Mouse (Mus musculus): ENCODE results near the gene Gzmk.

The Gzmk gene

DNA sequence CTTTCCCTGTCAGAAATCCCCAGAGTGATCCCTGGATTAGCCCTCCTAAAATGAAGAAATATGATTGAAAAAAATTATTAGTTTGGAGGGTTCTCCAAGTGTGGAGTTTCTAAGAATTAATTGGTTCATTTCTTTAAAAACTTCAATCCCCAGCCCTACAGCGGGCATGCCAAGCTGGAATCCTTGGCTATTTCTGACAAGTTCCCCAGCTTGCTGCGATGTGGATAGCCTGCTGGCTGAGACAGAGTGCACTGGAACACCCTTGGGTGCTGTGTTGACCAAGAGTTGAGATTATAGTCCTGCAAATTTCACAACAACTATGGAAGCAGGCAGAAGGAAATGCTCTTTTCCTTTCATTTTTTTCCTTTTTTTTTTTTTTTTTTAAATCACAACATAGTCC lies 24.1 kb downstream of the Gzmk start:
- DNase-seq = no peak

DNA sequence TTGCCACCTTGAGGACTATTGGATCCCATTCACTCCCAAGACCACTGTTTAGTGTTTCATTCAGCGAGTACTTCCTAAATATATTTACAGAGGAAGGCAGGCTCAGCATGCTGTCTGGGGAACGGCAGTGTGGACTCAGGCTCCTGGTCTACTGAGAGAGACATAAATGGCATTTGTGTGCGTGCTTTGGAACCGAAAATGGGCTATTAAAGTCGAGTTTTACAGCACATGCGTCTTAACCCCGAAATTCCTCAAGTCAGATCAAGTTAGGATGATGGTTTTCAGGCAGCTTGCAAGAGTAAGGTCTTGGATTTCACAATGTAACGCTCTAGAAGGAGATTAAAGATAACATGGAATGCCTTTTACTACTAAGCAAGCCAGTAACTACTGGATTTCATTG lies 25.0 kb downstream of the Gzmk start:
- DNase-seq = no peak

DNA sequence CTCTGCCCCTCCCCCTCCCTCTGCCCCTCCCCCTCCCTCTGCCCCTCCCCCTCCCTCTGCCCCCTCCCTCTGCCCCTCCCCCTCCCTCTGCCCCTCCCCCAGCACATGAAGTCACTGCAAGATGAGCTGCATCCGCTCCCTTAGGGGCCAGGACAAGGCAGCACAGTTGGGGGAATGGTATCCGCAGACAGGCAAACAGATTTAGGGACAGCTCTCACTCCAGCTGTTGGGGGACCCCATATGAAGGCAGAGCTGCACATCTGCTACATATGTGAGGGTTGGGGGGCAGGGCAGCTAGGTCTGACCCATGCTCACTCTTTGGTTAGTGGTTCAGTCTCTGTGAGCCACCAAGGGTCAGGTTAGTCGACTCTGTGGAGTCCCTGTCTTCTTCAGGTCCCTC lies 26.4 kb downstream of the Gzmk start:
- DNase-seq = no peak

DNA sequence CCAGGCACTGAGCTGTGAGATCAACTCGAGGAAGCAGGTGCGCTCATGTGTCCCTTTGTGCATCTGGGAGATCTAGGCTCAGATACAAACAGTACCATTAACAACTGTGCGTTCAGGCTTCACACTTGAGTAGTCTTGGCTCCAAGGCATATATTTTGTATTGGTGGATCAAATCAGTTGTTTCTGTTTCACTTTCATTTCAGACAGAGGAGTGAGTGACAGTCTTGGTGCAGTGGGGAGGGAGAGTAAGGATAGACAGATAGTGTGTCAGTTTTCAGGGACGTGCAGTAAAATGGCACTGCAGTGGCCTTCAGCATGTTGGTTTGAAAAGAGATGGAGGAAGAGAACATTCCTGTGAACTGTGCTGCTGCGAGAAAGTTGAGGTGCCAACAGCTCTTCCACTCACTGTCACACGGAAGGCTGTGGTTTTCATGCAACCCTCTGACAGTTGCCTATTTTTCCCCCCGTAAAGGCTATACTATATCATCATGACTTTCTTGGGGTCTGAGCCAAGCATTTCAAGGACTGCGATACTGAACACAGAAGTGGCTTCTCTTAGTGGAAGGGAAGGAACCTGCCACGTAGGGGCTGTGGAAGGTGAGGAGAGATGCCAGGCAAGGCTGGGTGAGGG lies 27.7 kb downstream of the Gzmk start:
- no peak for DNase-seq

DNA sequence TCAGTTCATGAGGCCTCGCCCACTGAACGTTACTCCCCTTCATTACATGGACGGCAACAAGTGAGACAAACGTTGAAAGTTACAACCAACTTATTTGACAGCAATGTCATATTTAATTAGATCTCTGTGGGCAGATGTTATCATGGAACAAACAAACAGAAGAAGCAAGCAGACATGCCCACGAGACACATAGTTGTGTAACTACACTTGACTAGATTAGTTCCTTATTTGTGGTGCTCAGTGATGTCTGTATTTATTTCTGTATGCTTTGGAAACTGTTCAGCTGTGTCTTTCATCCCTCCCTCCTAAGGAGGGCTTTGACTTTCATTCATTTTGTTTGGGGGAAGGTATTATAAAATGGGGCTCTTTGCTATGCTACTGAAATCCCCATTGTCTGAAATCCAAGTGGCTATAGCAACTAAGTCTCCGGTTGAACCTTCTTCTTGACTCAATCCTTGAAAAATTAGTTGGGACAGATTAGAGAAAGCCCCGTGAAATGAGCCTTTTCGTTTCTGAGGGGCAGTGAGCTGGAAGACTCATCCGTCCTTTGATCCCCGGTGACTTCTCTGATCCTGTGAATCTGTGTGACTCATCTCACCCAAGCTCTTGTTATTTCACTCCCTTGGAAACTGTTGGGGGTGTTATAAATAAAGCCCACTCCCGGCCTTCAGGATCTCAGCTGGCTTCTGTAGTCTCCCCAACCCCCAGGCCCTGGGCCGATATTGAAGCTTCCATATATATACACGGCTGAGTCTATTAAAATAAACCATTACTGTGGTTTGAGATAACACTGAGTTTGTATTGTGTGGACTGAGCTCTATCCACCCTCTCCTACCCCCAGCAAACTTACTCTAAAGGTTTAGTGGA lies 28.7 kb downstream of the Gzmk start:
- DNase-seq = no peak

DNA sequence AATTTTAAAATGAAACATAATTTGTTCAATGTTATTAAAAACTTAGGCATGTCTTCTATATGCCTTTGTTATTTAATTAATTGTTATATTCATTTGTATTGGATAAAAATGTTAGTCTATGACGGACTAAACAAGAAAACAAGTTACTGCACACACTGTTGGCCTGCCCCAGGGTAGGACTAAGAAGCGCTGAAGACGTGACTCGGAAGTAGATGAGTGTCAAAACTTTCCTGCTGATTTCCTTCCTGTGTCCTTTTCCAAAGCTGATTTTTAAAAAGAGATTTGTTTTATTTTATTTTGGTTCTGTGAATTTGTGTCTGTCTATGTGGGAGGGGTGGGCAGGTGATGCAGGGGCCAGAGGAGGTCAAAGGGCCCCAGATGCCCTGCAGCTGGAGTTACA lies 42.0 kb downstream of the Gzmk start:
- no peak for DNase-seq

DNA sequence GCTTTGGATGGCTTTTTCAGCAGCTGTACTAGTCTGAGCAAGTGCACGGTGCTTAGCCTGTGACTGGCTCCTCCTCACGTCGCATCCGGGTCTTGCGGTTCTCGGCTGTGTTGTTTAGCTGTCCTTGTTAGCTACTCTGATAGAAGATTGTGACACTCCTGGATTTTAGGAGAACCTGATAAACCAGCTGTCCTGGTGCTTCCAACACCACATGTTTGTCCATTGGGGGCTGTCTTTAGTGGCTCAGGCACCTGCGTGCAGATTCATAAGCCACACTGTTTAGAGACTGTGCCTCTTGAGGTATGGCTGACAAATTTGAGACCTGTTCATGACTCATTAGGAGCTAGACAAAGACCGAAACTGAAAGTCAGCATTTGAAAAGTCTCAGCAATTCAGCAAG lies 42.4 kb downstream of the Gzmk start:
- no peak for DNase-seq

DNA sequence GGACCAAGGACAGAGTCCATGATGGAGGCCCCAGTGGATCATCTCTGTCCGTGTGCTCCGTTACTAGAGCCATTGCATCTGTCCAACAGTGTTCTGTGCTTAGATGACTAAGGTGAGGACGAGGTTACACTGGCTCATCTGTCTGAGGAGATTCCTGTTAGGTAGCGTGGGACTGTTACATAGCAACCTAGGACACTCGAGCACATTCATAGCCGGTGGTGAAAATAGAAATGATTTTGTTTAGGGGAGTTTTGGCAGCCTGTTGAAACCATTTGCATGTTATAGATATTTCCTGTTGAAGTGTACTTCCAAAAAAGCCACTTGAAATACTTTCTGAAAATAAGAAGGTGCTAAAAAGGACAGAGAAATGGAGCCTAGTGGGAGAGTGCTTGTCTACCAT lies 51.5 kb downstream of the Gzmk start:
- no peak for DNase-seq

DNA sequence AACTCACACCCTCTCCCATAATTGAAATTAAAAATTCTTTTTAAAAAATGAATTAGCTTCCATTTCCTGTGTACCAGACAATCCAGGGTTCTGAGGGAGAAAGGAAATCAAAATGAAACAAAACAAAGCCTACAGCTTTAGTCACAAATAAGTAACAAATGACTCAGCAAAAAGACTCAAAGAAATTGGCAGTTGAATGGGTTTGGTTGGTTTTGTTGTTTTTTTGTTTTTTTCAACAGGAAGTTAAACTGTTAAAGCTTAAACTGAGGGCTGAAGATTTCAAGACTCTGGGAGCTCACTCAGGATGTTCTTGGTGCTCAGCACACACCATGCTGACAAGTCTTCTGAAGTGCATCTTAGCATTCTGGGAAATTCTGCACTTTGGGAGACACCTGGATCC lies 55.5 kb downstream of the Gzmk start:
- no peak for DNase-seq

DNA sequence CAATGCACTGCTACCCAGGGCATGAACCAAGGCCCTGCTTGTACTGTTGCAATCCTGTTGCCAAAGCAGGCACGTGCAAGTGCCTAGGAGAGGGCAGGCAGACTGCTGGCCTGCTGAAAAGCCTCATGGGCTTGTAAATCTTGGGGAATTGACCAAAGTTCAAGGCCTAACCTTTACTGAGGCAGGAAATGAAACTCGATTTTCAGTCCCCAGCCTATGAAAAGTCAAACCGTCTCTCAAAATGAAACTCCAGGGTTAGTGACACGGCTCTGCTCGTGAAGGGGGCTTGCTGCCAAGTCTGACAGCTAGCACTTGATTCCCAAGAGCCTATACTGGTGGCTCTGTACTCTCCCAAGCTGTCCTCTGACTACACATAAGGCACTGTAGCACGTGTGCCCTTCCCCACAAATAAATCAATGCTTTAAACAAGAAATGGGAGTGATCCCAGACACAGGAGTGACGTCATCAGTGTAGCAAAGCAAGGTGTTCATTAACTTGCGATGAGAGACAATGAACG lies 57.6 kb downstream of the Gzmk start:
- no peak for DNase-seq

DNA sequence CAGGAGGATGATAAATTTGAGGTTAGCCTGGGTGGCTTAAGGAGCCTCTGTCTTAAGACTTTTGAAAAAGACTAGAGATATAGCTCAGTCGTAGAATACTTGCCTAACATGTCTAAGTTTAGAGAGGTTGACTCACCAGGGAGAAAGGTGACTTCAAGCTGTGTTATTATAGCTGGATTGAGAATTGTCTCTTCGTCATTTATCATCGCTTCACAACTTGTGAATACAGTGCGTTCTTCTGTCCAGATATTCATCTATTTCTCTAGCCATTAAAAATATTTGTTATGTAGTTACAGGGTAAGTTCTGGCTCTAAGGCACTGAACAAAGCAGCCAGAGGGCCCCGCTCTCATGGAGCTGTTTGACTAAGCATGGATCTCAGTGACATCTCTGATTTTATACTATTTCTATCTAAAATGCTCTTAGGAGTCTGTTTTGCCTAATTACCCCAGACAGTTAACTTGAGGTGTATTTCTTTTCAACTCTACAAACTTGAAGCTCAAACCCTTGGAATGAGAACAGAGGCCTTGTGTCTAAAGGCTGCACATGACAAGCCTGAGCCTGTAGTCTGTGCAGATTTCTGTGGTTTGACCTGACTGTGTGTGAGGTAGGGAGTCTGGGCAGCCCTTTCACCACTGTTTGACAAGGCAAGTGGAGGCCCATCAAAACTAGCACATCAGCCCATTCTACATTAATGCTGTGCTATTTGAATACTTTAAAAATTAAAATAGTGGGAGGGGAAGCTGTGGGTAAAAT lies 61.3 kb downstream of the Gzmk start:
- no peak for DNase-seq

DNA sequence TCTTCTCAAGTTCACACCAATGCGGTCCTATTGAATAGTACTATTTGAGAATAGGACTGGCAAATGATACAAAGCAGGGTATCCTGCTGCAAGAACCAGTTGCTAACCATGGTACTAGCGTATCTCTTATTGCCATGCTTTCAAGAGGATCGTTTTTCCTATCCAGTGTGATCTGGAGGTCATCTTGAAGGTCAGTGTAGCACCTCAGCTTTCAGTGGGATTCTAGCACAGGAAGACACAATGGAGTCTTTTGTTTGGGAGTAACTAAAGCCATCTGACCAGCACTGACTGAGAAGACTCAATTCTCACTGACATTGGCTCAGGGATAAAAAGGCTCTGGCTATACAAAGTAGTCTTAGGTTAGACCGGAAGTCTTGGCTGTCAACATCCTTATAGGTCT lies 74.2 kb downstream of the Gzmk start:
- no peak for DNase-seq

DNA sequence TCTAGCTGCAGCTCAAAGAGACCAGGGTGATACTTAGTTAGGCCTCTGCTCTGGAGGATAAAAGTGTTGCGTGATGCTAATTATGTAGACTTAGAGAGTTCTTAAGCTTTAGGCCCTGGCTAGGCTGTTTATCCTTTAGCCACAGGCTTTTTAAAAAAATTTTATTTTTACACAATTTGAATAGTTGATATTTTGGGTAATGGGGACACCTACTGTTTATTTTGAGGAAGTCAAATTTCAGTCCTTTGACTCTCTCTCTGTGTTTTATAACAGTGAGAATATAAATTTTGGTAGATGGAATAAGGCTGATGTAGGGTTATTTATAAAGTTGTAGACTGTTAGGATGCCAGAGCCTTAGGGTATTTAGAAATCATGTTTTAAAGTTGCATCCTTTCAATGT lies 86.1 kb downstream of the Gzmk start:
- no peak for DNase-seq

DNA sequence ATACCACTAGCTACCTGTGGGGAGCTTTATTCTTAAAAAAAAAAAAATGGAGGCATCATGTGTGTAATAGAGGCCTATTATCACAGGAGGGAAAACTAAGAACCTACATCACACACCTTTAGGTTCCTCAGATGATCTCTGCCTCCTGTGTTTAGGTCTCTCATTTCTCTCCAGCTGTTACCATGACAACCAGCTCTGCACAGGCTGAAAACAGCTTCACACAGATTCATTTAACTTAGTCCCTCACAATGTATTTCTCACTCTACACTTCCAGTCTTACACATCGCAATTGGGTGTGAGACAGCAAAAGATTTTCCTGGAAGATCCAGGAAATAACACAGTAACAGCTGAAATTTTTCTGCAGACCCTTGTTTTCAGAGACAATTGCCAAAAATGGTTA lies 95.7 kb downstream of the Gzmk start:
- no peak for DNase-seq
